Mouse (Mus musculus) bone marrow, adult 2 months (tissue): ENCODE data around the gene Bach1.

Experiments used
- CTCF ChIP-seq: fragments of 200-500 bp; IDR thresholded peaks from 2 replicates; pipeline ENCODE4 v1.5.1; 2011; ENCODE audit warnings: low read length, control low read depth; ENCODE audit not compliant: control insufficient read depth, insufficient read depth
- POLR2A ChIP-seq: fragments of 200-500 bp; IDR thresholded peaks from 2 replicates; pipeline ENCODE4 v1.6.1; 2011; ENCODE audit warnings: low read depth, mild to moderate bottlenecking, control low read depth, low read length, borderline replicate concordance; ENCODE audit not compliant: control insufficient read depth

DNA sequence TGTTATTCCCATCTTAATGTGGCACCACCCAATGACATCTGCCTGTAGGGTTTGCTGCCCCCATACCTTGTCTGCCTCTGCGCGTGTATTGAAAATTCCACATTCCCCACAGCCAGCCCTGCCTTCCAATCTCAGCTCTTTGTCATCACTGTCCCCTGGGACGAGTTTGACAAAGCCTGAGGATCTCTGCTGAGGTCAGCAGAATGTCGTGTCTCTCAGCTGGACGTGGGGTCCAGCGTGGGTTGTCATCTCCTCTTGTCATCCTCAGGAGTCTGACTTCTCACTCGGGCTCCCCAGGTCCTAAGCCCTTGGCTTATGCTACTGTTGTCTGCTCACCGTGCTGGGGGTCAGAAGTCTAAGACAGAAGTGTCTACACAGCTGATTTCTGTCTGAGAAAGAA, 46.4 kb upstream of the Bach1 start:
- TF ChIP-seq POLR2A (no peak), CTCF (no peak)
